ENCODE assay signal across 29 mouse cellular contexts in the genomic region with DNA sequence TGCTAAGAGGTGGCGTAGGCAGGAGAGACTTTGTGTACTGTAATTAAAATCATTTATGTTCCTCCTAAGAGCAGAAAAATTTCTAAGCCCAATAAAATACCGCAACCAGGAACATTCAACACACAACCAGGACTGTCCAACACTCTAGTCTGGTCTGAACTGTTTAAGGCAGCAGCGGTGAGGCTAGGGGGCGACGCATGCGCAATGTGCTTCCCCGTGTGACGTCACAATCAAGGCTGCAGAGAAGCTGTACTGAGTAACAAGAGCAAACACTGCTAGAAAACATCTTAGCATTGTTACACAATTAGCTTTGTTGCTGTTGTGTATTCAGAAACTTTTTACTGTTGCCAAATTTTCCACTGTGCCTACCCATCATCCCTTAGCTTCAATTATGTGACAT. TPM values are rescaled to one million over a fixed set of nuclear protein-coding genes. Genes with fewer than 3 reads are reported as not detected.
A peak's percentile ranks its signal among the peaks of the same experiment; 100 is the strongest.
DNase-seq lines count a peak whose midpoint lies in the region; ATAC-seq and TF ChIP-seq lines count a peak whose summit lies in the region.
"Had no signal": no experiment of that assay in that cellular context is flagged by ENCODE, and none has a peak within 500 bp of the region (broad histone marks: within the 10 kb centered on the region; RNA-seq: fewer than 3 reads in every experiment).

No protein-coding gene starts in this region.

- DNase-seq in lung, embryonic 14.5 days, result no peak
- DNase-seq in lung, adult 18-20 months, result no peak
- peak; percentile 23 for DNase-seq in thymus, postnatal 4 days
- DNase-seq in thymus, postnatal 25 days, result no peak
- DNase-seq in frontal cortex, postnatal 14 days (ENCODE audit: low spot score in 2 of 2), result no peak
- DNase-seq in layer of hippocampus, adult 18-20 months (ENCODE audit: low spot score in 2 of 2), result no peak
- DNase-seq: adrenal gland, postnatal 14 days; cerebellum, adult 11 months; cerebellum, adult 9-11 months; embryo, embryonic 11 days; gastrocnemius, postnatal 14 days; heart, adult 18-20 months; heart, postnatal 36 days; kidney, adult 18-20 months; kidney, postnatal 36 days; right cerebral cortex, adult 18-20 months; spleen, adult 18-20 months had no signal

- TF ChIP-seq CTCF in lung, embryonic 14.5 days (IDR thresholded peaks at IDR 0.05; ENCODE audit: low read depth), result 0 out of 2 replicates have a peak, but pooled peaks have one; percentile 6
- peak; percentile 5; the same call in 1 of the 2 replicates for TF ChIP-seq CTCF in embryonic fibroblast, embryonic 13.5 days (IDR thresholded peaks at IDR 0.05; ENCODE audit: borderline replicate concordance, insufficient read depth, low read length)
- TF ChIP-seq CTCF in intestine, postnatal 0 days (IDR thresholded peaks at IDR 0.05; ENCODE audit: low read depth), result no peak

- H3K4me1 ChIP-seq in lung, embryonic 14.5 days (ENCODE audit: insufficient read depth), result no peaks in the 10 kb centered on the region
- H3K4me1 ChIP-seq in embryonic fibroblast, embryonic 13.5 days (ENCODE audit: control insufficient read depth, insufficient read depth, low read length), result no peaks in the 10 kb centered on the region
- no peaks in the 10 kb centered on the region for H3K4me1 ChIP-seq in intestine, postnatal 0 days (replicated peaks; ENCODE audit: control insufficient read depth, insufficient read depth, low read length)
- H3K4me1 ChIP-seq: embryonic facial prominence, embryonic 12.5 days; limb, embryonic 13.5 days; midbrain, embryonic 12.5 days had no signal

- ATAC-seq in lung, embryonic 14.5 days (ENCODE audit: insufficient read depth), result no peak
- no peak for ATAC-seq in intestine, postnatal 0 days
- ATAC-seq: forebrain, embryonic 16.5 days; inflammation-experienced regulatory T-cells, adult 6 months had no signal

- H3K27me3 ChIP-seq in lung, embryonic 14.5 days (ENCODE audit: insufficient read depth, low read length), result no peaks in the 10 kb centered on the region
- no peaks in the 10 kb centered on the region for H3K27me3 ChIP-seq in intestine, postnatal 0 days (replicated peaks; ENCODE audit: control insufficient read depth, insufficient read depth, low read length)
- H3K27me3 ChIP-seq: embryonic facial prominence, embryonic 12.5 days; limb, embryonic 13.5 days; megakaryocyte, embryonic 14.5 days; midbrain, embryonic 12.5 days had no signal

- H3K36me3 ChIP-seq in lung, embryonic 14.5 days (ENCODE audit: insufficient read depth), result no peaks in the 10 kb centered on the region
- H3K36me3 ChIP-seq in intestine, postnatal 0 days (ENCODE audit: control insufficient read depth, insufficient read depth), result no peaks in the 10 kb centered on the region
- H3K36me3 ChIP-seq: embryonic facial prominence, embryonic 12.5 days; limb, embryonic 13.5 days; midbrain, embryonic 12.5 days had no signal

- no peaks in the 10 kb centered on the region for H3K9me3 ChIP-seq in lung, embryonic 14.5 days (ENCODE audit: low read depth, low read length)
- no peaks in the 10 kb centered on the region for H3K9me3 ChIP-seq in intestine, postnatal 0 days (ENCODE audit: control insufficient read depth)
- H3K9me3 ChIP-seq: embryonic facial prominence, embryonic 12.5 days; limb, embryonic 13.5 days; midbrain, embryonic 12.5 days had no signal

- no peak overlapping the region for H3K4me2 ChIP-seq in lung, embryonic 14.5 days
- no peak overlapping the region for H3K4me2 ChIP-seq in intestine, postnatal 0 days (replicated peaks; ENCODE audit: low read depth)
- H3K4me2 ChIP-seq: embryonic facial prominence, embryonic 12.5 days; heart, embryonic 11.5 days; hindbrain, embryonic 14.5 days; limb, embryonic 13.5 days; liver, embryonic 11.5 days; midbrain, embryonic 12.5 days had no signal

- WGBS in lung, embryonic 14.5 days, result 81% methylated on average over 8 of the region's 8 CpGs
- 80% methylated on average over 8 of the region's 8 CpGs for WGBS in intestine, postnatal 0 days

- H3K27ac ChIP-seq in lung, embryonic 14.5 days (ENCODE audit: low read depth), result no peak overlapping the region
- H3K27ac ChIP-seq in embryonic fibroblast, embryonic 13.5 days (ENCODE audit: insufficient read depth, low read length), result no peak overlapping the region
- no peak overlapping the region for H3K27ac ChIP-seq in intestine, postnatal 0 days (ENCODE audit: low read depth, low read length)
- H3K27ac ChIP-seq: embryonic facial prominence, embryonic 12.5 days; hindbrain, embryonic 14.5 days; limb, embryonic 13.5 days; midbrain, embryonic 12.5 days had no signal

- TF ChIP-seq POLR2A in embryonic fibroblast, embryonic 13.5 days (IDR thresholded peaks at IDR 0.05; ENCODE audit: low read depth, low read length), result no peak

- no peak overlapping the region for H3K4me3 ChIP-seq in lung, embryonic 14.5 days (ENCODE audit: low read depth, low read length)
- no peak overlapping the region for H3K4me3 ChIP-seq in embryonic fibroblast, embryonic 13.5 days (ENCODE audit: insufficient read depth, low read length)
- no peak overlapping the region for H3K4me3 ChIP-seq in intestine, postnatal 0 days (ENCODE audit: low read depth, low read length)
- H3K4me3 ChIP-seq: embryonic facial prominence, embryonic 12.5 days; limb, embryonic 13.5 days; megakaryocyte, embryonic 14.5 days; midbrain, embryonic 12.5 days; myocyte had no signal

- no peak overlapping the region for H3K9ac ChIP-seq in lung, embryonic 14.5 days
- no peak overlapping the region for H3K9ac ChIP-seq in intestine, postnatal 0 days (ENCODE audit: low read depth, low read length)
- H3K9ac ChIP-seq: embryonic facial prominence, embryonic 12.5 days; hindbrain, embryonic 14.5 days; limb, embryonic 13.5 days; midbrain, embryonic 12.5 days had no signal

RNA-seq across cellular contexts. Expression of a gene that starts 18.2 kb away (rescaled TPM):
- 16.6 and 17.1 TPM in 2 replicates for polyA plus RNA-seq in lung, embryonic 14.5 days (2014; fragmentation: Nextera tagmentation; extraction: Ambion mirVana)
- 41.4 and 52.9 TPM in 2 replicates for polyA plus RNA-seq in embryonic fibroblast, embryonic 13.5 days (2011; ENCODE audit: insufficient read length, low read depth, missing spikeins)
- polyA plus RNA-seq in intestine, postnatal 0 days (2015; fragmentation: Nextera tagmentation; extraction: Ambion mirVana), result 6.7 and 7.4 TPM in 2 replicates
- 10 to 100 TPM; 25.6 to 25.9 TPM for total RNA-seq in layer of hippocampus, adult 18-20 months (2021)
